Mouse (Mus musculus) embryonic stem cell, embryonic (primary cell): ENCODE data around the gene Cdyl.
"Not testable (repeated sequence)": the region's sequence is repeated elsewhere in the genome, so short reads cannot be mapped to it uniquely, and the experiment has no call there.

Experiments used
- CTCF ChIA-PET, 4 experiments: fragments of 300-600 bp in 2 of 4; fragments of 350-600 bp in 2 of 4; sonication (Branson Sonifier 250); formaldehyde crosslinking; loops; one replicate each; lab custom pipeline; 2022; ENCODE audit warnings: inconsistent platforms in 2 of 4; lab: Charles Lee
- POLR2A ChIA-PET, 4 experiments: fragments of 300-600 bp in 2 of 4; fragments of 350-600 bp in 2 of 4; sonication (Branson Sonifier 250); formaldehyde crosslinking; loops; one replicate each; lab custom pipeline; 2022; ENCODE audit warnings: antibody characterized with exemption in 4 of 4, inconsistent platforms in 1 of 4; lab: Charles Lee

Cdyl gene

DNA sequence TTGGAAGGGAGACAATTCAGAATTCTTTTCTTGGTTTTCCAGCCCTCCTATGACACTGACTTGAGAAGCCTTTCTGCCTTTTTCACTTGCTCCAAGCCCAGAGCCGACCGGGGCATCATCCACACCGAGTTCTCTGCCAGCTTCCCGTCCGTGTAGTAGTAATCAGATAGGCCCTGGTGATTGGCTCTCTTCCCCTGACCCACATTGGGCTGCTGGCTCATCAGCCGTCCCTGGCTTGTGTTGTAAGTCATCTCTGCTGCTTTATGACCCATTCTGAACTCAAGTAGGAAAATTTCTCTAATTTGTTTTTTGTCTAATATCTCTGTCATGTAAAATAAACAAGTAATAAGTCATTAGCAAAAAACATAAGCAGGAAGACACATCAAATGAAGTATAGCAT is 173.0 kb downstream of the Cdyl start:
- CTCF ChIA-PET, result no interaction called here

DNA sequence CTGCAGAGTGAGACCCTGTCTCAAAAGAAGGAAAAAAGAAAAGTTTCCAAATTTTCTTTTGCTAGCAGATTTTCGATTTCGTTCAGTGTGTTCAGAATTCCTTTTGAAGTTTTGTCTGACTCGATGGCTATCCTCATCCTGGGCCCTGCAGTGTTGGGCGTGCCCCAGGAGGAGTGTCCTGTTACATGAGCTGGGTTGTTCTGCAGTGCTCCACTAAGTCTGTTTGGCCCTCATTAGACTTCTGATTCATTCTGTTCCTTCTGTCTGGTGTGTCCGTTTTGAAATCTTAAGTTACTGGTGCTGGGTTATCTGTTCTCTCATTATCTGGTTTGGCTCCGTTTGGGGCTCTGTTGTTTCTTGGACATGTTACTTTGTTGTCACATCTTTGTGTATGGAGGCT is 174.3 kb downstream of the Cdyl start:
- ChIA-PET POLR2A (interaction anchor here in 2 of 4 experiments (0.6 to 2.0 kb wide), 14 partner anchors 9 to 1903 kb away, joined by 3 to 10 read pairs (median 4); no protein-coding TSS in a partner anchor), CTCF (interaction anchor here in 1 of 4 experiments (1.3 kb wide), 1 partner anchor 36 kb away, joined by 3 read pairs; no protein-coding TSS in a partner anchor)

More for the DNA sequence above, 173.0 kb downstream of the Cdyl start:
- POLR2A ChIA-PET, result no interaction called here

DNA sequence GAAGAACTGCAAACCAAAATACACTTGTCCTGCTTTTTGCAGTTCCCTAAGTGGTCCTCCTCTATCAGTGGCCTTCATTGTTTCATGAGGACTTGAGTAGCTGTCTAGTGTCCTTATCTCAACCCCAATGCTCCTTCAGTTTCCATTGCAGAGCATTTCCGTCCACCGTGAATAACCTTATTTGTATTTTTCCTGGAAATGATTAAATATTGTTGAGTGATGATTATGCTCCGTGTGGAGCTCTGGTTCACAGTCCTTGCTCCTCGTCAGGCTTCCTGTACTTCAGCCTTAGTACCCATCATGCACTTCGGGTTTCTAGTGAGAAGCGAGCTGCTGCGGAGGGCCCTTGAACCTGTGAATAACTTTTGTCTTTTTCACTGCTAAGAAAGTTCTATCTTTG is 176.0 kb downstream of the Cdyl start:
- POLR2A ChIA-PET, result interaction anchor here in 2 of 4 experiments (0.8 to 1.6 kb wide), 7 partner anchors 9 to 19 kb away, joined by 3 to 6 read pairs (median 4); no protein-coding TSS in a partner anchor

DNA sequence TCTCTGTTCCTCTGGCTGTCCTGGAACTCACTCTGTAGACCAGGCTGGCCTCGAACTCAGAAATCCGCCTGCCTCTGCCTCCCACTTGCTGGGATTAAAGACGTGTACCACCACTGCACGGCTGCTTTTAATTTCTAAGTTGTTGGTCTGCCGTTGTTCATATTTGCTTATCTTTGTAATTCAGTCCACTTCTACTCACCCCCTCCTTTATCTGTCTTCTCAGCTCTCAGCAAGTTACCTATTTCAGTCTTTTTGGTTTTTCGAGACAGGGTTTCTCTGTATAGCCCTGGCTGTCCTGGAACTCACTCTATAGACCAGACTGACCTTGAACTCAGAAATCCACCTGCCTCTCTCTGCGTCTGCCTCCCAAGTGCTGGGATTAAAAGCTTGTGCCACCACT is 176.9 kb downstream of the Cdyl start:
- POLR2A ChIA-PET, result interaction anchor here in 2 of 4 experiments (0.8 to 4.1 kb wide), 7 partner anchors 9 to 18 kb away, joined by 3 to 23 read pairs (median 5); no protein-coding TSS in a partner anchor
- CTCF ChIA-PET, result not testable (repeated sequence)

More for the DNA sequence above, 176.0 kb downstream of the Cdyl start:
- CTCF ChIA-PET, result no interaction called here

DNA sequence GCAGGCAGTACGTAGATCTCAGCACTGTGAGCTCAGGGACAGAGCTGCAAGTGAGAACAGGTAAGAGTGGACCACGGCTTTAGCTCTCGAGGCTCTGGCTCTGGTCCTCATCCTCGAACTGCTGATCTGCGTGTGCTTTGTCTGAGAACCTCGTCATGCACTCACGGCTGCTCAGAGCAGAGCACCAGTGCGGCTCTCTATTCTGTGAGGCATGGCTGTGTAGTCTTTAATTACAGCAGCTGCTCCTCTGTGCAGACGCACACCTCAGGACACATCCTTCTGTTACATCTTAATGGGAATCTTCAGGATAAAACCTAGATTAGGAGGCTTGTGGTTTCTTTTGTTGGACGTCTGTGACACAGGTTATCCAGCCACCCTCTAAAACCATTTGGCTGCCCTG is 180.5 kb downstream of the Cdyl start:
- ChIA-PET CTCF (interaction anchor here in 1 of 4 experiments (0.6 kb wide), 1 partner anchor 39 kb away, joined by 4 read pairs; no protein-coding TSS in a partner anchor), POLR2A (interaction anchor here in 2 of 4 experiments (0.8 to 4.1 kb wide), 8 partner anchors 8 to 101 kb away, joined by 3 to 23 read pairs (median 6); no protein-coding TSS in a partner anchor)

DNA sequence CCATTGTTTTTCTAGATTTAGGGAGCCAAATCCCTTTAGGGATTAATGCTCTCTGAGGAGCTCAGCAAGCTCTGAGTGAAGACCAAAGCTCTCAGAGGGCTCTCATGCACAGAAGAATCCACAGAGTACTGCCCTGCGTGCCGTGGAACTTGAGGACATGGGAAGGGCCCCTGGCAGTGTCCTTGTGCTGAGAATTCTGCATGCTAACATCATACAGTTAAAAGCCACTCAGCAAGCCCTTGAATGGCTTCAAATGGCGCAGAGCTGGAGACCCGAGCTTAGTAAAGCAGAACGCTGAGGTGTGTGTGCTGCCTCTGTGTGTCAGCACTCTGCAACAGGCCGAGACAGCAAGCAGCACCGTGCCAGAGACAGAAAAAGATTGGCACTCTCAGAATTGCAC is 183.8 kb downstream of the Cdyl start:
- POLR2A ChIA-PET, result interaction anchor here in 1 of 4 experiments (1.0 to 4.2 kb wide), 4 partner anchors 10 to 17 kb away, joined by 3 to 24 read pairs (median 4); no protein-coding TSS in a partner anchor
- CTCF ChIA-PET, result no interaction called here

DNA sequence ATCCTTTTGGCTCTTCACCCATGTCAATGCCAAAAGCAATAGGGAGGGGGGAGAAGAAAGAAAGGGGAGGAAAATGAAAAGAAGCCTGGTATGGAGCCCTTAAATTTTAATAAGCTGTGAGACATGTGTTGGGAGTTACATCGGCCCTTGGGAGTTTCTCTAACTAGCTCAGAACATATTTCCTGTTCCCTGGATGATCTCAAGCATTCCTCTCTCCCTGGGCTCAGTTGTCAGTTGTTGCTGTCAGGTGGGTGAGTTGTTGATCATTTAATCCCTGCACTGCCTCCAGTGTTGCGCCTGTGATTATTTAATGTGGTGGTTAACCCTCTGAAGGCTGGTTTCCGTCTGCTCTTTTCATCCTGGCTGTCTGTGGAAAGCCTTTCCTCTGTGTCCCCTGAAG is 185.7 kb downstream of the Cdyl start:
- POLR2A ChIA-PET, result interaction anchor here in 2 of 4 experiments (0.9 to 4.2 kb wide), 6 partner anchors 8 to 107 kb away, joined by 3 to 24 read pairs (median 5); partner anchors contain the start of gene Rpp40 (in 1 of the 2)
- CTCF ChIA-PET, result no interaction called here

DNA sequence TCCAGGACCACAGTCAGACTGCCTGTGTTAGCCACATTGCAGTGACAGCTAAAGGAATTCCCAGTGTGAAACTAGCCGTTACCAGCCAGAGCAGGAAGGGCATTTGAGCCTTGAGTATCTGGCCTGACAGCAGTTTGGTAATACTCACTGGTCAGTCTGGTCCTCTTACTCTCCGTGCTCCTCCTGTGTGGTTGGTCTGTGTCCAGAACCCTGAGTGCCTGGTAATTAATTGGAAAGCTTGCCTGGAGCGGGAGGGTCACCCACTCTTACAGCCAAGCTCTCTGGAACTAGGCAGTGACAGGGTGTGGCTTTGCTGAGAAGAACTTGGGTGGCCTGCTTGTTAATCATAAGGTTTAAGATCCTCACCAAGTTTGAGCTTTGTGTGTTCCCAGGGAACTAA is 189.1 kb downstream of the Cdyl start:
- ChIA-PET CTCF (interaction anchor here in 1 of 4 experiments (0.6 kb wide), 1 partner anchor 38 kb away, joined by 8 read pairs; no protein-coding TSS in a partner anchor), POLR2A (interaction anchor here in 2 of 4 experiments (0.7 to 2.1 kb wide), 12 partner anchors 8 to 109 kb away, joined by 3 to 23 read pairs (median 4); partner anchors contain the start of gene Rpp40 (in 1 of the 2))

DNA sequence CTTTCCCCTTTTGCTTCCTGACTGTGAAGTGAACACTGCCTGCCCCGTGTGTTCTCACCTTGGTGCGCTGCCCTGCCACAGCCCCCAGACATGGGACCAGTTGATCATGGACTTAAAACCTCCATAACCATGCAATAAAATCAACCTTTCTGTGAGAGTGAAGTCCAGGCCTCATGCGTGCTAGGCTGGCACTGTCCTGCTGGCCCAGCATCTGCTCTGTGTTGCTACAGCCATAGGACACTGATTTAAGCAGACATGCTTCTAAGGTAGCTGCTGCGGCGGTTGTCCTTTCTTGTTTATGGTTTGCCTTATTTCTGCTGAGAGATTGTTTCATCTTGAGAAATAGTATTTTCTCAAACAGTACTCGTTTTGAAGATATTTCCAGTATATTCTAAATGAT is 191.9 kb downstream of the Cdyl start:
- ChIA-PET POLR2A (no interaction called here), CTCF (interaction anchor here in 1 of 4 experiments (0.5 kb wide), 1 partner anchor 1058 kb away, joined by 22 read pairs; no protein-coding TSS in a partner anchor)

DNA sequence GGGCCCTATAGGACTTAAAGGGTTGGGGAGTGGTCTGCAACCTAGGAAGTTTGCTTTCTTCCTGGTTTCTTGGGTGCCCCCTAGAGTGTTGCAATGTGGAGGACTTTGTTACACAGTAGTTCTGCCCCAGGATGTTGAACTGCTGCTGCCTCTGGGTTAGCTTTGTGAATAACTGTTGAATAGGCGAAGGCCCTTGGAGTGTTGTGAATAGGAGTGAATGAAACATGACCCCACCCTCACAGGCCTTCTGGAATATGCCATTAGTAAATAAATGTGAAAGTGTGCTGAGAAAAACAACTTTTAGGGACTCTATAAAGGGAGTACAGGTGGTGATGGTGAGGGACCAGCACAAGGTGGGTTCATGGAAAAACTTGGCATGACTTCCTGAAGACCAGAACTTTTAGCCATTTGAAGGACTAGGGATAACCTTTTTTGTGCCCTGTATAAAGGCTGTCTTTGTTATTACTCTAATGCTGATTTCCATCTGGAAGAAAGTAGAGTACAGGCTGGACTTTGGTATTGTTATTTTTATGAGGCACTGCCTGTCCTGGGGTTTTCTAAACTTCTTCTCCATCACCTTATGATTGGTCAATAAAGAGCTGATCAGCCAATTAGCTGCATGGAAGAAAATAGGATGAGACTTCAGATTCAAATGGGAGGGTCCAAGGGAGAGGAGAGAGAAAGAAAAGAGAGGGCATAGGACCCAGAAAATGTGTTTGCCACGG is 193.4 kb downstream of the Cdyl start:
- CTCF ChIA-PET, result interaction anchor here in 3 of 4 experiments (0.6 to 1.0 kb wide), 6 partner anchors 11 to 1641 kb away, joined by 3 to 12 read pairs (median 4); no protein-coding TSS in a partner anchor
- POLR2A ChIA-PET, result interaction anchor here (0.6 to 8.4 kb wide), 37 partner anchors 8 to 1561 kb away, joined by 3 to 58 read pairs (median 4); no protein-coding TSS in a partner anchor

DNA sequence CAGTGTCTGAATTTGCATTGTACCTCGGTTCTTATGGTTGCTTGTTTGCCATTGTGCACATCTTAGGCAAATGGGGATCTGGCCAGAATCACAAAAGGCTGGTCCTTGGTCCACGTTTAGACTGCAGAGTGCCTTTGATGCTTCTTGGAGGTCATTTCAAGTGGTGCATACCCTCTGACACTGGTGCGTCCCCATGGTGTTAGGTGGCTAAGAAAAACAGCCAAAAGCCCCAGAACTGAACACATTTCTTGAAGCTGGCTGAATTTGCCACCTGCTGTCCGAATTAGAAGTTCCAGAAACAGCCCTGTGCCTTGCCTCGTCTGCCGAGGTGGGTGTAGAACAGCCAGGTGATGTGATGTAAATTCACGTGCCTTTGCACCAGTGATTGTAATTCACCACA is 197.9 kb downstream of the Cdyl start:
- ChIA-PET CTCF (no interaction called here), POLR2A (interaction anchor here in 2 of 4 experiments (1.1 to 8.4 kb wide), 5 partner anchors 9 to 59 kb away, joined by 3 to 58 read pairs (median 4); no protein-coding TSS in a partner anchor)

DNA sequence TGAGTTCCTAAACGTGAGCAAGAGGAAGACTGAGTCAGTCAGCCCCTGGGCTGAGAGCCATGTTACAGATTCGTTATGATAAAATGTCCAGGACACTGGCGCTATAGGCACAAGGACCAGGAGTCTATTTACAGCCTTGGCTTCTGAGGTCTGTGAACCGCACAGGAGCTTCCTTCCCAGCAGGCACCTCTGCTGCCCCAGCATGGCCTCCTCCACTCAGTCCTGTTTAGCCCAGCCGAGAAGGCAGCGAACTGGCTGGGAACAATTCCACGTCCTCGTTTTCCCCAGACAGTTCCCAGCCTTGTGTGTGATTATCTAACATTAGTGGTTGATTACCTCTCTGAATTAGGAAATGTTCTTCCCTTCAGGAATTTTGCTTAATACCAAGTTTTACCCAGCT is 201.3 kb downstream of the Cdyl start:
- ChIA-PET CTCF (no interaction called here), POLR2A (interaction anchor here in 2 of 4 experiments (0.6 to 8.4 kb wide), 6 partner anchors 8 to 97 kb away, joined by 3 to 58 read pairs (median 4); partner anchors contain the start of gene Rpp40 (in 1 of the 2))

DNA sequence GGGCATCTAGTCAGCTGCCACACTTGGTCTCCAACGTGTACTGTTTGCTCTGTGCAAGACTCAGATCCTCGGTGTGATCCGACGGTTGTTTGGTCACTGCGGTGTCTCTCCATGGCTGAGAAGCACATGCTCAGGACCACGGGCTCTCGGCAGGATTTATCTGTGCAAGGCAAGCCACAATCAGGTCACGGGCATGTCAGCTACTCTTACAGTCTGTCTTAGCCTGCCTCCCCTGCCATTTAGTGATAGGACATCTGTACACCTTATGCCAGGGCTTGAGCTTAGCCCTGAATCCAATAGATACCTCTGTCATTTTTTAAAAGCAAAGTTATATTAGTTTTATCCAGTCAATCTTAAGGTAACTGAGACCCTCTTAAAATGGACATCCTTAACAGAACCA is 211.0 kb downstream of the Cdyl start:
- ChIA-PET POLR2A (interaction anchor here in 1 of 4 experiments (1.1 to 7.8 kb wide), 2 partner anchors 13 to 23 kb away, joined by 3 to 58 read pairs; no protein-coding TSS in a partner anchor), CTCF (interaction anchor here in 1 of 4 experiments (0.8 kb wide), 1 partner anchor 16 kb away, joined by 3 read pairs; no protein-coding TSS in a partner anchor)

DNA sequence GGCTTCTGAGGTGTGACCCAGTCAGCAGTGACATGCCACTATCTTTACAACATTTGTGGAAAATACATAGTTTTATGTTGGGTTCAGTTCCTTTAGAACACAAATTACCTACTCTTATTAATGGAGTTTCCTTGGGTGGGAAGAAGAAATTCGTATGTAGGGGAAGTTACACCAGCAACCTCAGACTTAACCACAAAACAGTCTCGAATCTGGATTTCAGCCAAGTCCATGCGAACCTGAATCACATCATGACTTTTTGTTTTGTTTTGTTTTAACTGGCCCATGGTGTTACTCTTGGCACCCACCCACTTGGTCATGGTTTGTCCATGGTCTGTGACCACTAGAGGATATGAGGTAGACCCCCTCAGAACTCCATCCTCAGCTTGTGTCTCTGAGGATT is 211.5 kb downstream of the Cdyl start:
- ChIA-PET CTCF (interaction anchor here in 2 of 4 experiments (0.8 to 1.9 kb wide), 2 partner anchors 15 kb away, joined by 3 to 7 read pairs; no protein-coding TSS in a partner anchor), POLR2A (interaction anchor here in 1 of 4 experiments (1.1 to 7.8 kb wide), 2 partner anchors 14 to 23 kb away, joined by 3 to 58 read pairs; no protein-coding TSS in a partner anchor)

DNA sequence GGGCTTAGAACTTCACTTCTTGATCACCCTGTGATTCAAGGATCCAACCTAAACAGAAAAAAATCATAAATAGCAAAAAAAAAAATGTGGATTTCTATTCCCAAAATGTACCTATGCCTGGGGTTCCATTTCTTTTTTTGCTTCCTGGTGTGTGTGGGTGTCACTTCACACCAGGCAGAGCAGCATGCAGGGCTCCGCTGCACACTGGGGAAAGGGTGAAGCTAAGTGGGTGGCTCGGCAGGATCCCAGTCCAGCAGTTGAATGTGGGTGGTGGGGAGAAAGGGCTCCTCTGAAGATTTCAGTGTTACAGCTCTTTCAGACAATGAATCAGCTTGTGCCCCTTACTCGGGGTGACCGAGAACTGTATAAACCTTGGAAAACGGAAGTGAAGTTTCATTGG is 215.8 kb downstream of the Cdyl start:
- CTCF ChIA-PET, result interaction anchor here in 1 of 4 experiments (0.7 kb wide), 1 partner anchor 401 kb away, joined by 3 read pairs; no protein-coding TSS in a partner anchor
- POLR2A ChIA-PET, result interaction anchor here in 2 of 4 experiments (1.3 to 2.1 kb wide), 3 partner anchors 11 to 21 kb away, joined by 3 to 4 read pairs (median 4); no protein-coding TSS in a partner anchor

DNA sequence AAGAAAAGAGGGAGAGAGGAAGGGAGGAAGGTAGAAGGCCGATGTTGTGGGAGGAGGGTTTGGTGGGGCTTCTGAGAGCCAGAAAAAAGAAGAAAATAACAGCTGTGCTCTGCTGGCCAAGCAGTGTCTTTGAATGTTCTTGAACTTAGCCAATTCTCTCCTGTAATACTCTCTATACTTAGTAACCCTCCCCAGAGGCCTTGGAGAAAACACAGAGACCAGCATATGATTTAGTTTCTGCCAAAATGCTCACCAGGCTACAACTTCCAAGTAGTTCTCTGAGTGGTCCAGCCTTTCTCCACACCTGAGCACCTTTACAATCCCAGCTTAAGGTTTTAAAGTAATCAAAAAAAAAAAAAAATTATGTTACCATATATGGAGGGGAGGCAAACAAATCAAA is 218.6 kb downstream of the Cdyl start:
- ChIA-PET CTCF (interaction anchor here in 2 of 4 experiments (0.7 to 0.8 kb wide), 2 partner anchors 38 to 139 kb away, joined by 3 to 4 read pairs; no protein-coding TSS in a partner anchor), POLR2A (interaction anchor here in 1 of 4 experiments (0.6 to 1.3 kb wide), 3 partner anchors 13 to 1179 kb away, joined by 3 to 4 read pairs (median 4); no protein-coding TSS in a partner anchor)

DNA sequence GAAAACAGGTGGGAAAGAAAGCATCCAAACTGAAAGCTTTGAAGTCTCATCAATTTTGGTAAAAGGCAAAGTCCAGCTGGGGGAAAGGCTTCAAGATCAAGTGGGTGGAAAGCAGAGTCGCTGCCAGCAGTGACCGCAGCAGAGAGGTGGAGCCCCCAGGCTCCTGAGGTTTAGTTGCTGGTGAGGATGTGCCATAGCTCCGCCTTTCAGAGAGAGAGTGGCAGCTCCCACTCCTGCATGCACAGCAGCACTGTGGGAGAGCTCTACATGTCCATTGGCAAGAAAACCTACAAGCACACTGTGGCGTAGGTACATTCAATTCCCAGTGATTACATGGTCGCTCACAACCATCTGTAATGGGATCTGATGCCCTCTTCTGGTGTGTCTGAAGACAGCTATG is 219.4 kb downstream of the Cdyl start:
- POLR2A ChIA-PET, result interaction anchor here in 2 of 4 experiments (0.8 to 1.9 kb wide), 3 partner anchors 13 to 90 kb away, joined by 3 to 6 read pairs (median 4); no protein-coding TSS in a partner anchor
- CTCF ChIA-PET, result interaction anchor here in 2 of 4 experiments (0.7 to 1.6 kb wide), 5 partner anchors 13 to 140 kb away, joined by 3 to 4 read pairs (median 4); no protein-coding TSS in a partner anchor

DNA sequence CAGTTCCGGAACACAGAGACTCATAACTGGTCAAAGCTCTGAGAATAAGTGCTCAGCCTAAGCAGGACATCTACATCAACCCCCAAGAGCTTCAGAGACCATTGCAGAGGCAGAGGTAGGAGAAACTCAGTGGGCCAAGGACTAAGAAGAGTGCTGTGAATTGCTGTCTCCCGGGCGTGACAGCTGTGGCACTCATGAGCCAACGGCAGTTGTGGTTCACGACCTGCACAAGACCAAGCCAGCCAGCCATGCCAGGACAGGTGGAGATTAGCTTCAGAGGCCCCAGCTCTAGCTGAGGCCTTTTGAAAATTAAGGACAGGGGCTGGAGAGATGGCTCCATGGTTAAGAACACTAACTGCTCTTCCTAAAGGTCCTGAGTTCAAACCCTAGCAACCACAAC is 219.9 kb downstream of the Cdyl start:
- ChIA-PET CTCF (interaction anchor here in 3 of 4 experiments (0.5 to 1.6 kb wide), 5 partner anchors 14 to 617 kb away, joined by 3 to 4 read pairs (median 4); no protein-coding TSS in a partner anchor), POLR2A (interaction anchor here in 2 of 4 experiments (0.8 to 1.9 kb wide), 4 partner anchors 13 to 89 kb away, joined by 3 to 6 read pairs (median 4); no protein-coding TSS in a partner anchor)
